Mouse (Mus musculus) neural tube, embryonic 12.5 days (tissue): ENCODE measurements around the gene Usp45. TPM values are rescaled to one million over a fixed set of nuclear protein-coding genes. Genes with fewer than 3 reads are reported as not detected.

Experiments
- ATAC-seq: fragments of 200-750 bp; cut with Nextera tagmentation; 2 replicates; pipeline ENCODE4 v1.8.0; 2017; ENCODE audit warnings: low read depth, mild to moderate bottlenecking, moderate TSS enrichment, moderate library complexity; ENCODE audit not compliant: low FRiP score
- H3K27ac ChIP-seq: fragments of 300-500 bp; sonication (generic); 2 replicates; pipeline ENCODE4 v1.5.1; 2016
- H3K27me3 ChIP-seq: fragments of 300-500 bp; sonication (generic); replicated peaks from 2 replicates; pipeline ENCODE4 v1.6.1; 2016; ENCODE audit warnings: mild to moderate bottlenecking
- H3K36me3 ChIP-seq: fragments of 300-500 bp; sonication (generic); 2 replicates; pipeline ENCODE4 v1.6.1; 2016; ENCODE audit warnings: mild to moderate bottlenecking
- H3K4me1 ChIP-seq: fragments of 300-500 bp; sonication (generic); 2 replicates; pipeline ENCODE4 v1.6.1; 2016
- H3K4me2 ChIP-seq: fragments of 300-500 bp; sonication (generic); replicated peaks from 2 replicates; pipeline ENCODE4 v1.6.1; 2016; ENCODE audit warnings: mild to moderate bottlenecking
- H3K4me3 ChIP-seq: fragments of 300-500 bp; sonication (generic); 2 replicates; pipeline ENCODE4 v1.5.1; 2016
- H3K9ac ChIP-seq: fragments of 300-500 bp; sonication (generic); 2 replicates; pipeline ENCODE4 v1.6.1; 2016; ENCODE audit warnings: mild to moderate bottlenecking
- H3K9me3 ChIP-seq: fragments of 300-500 bp; sonication (generic); 2 replicates; pipeline ENCODE4 v1.6.1; 2016; ENCODE audit warnings: mild to moderate bottlenecking
- WGBS: fragments of 180-500 bp; shearing (Covaris S2); methylation state at CpG from one replicate; pipeline ENCODE4 v1.1.7; 2016; 5-methylcytosine and 5-hydroxymethylcytosine counted together
- polyA plus RNA-seq: library from polyadenylated mRNA; unstranded; fragments of >200 nt; fragmentation: Nextera tagmentation; extraction: Ambion mirVana; gene quantifications from 2 replicates; pipeline ENCODE4 v1.2.1, GENCODE M21; 2016

Gene Usp45
- polyA plus RNA-seq, 1 experiment from 2014 or later, result 8.7 TPM

- Histone ChIP-seq H3K36me3 (no peaks in the 10 kb centered on the region), H3K9ac (peak overlapping the region; percentile 70), H3K9me3 (no peaks in the 10 kb centered on the region), H3K4me1 (0 out of 2 replicates have a peak, but pooled peaks cover 5% of the 10 kb centered on the region), H3K4me3 (peak overlapping the region; percentile 59), H3K4me2 (peak overlapping the region; percentile 71), H3K27ac (no peak overlapping the region), H3K27me3 (no peaks in the 10 kb centered on the region)
- peak; percentile 54 for ATAC-seq
- 18% methylated on average over 14 of the region's 14 CpGs for WGBS
These were observed 639 bp upstream of the Usp45 start for GRCm38 (mm10) chr4:21766171-21766862.

GRCm38 (mm10) chr4:21771064-21771463 is 4.1 kb downstream of the Usp45 start:
- Histone ChIP-seq H3K27ac (no peak overlapping the region), H3K9me3 (no peaks in the 10 kb centered on the region), H3K36me3 (no peaks in the 10 kb centered on the region), H3K27me3 (no peaks in the 10 kb centered on the region), H3K9ac (no peak overlapping the region), H3K4me1 (0 out of 2 replicates have a peak, but pooled peaks cover 2% of the 10 kb centered on the region), H3K4me3 (no peak overlapping the region), H3K4me2 (no peak overlapping the region)
- WGBS, result 87% methylated on average over 1 of the region's 1 CpGs
- ATAC-seq, result no peak

- no peak for ATAC-seq
- no peak overlapping the region for H3K27ac ChIP-seq
- no peak overlapping the region for H3K4me2 ChIP-seq
- 97% methylated on average over 1 of the region's 1 CpGs for WGBS
- no peaks in the 10 kb centered on the region for H3K36me3 ChIP-seq
- no peak overlapping the region for H3K4me3 ChIP-seq
- 0 out of 2 replicates have a peak, but pooled peaks cover 2% of the 10 kb centered on the region for H3K4me1 ChIP-seq
- H3K9ac ChIP-seq, result no peak overlapping the region
- H3K27me3 ChIP-seq, result no peaks in the 10 kb centered on the region
- H3K9me3 ChIP-seq, result no peaks in the 10 kb centered on the region
These were observed 5.3 kb downstream of the Usp45 start for GRCm38 (mm10) chr4:21772306-21772705.

- Histone ChIP-seq H3K36me3 (peaks cover 6% of the 10 kb centered on the region), H3K27me3 (no peaks in the 10 kb centered on the region), H3K4me2 (peak overlapping the region; percentile 60), H3K9ac (peak overlapping the region; percentile 88), H3K4me1 (0 out of 2 replicates have a peak, but pooled peaks cover 6% of the 10 kb centered on the region), H3K4me3 (peak overlapping the region; percentile 74), H3K9me3 (no peaks in the 10 kb centered on the region), H3K27ac (no peak overlapping the region)
- ATAC-seq, result peak; percentile 97
- WGBS, result under 1% methylated on average over 46 of the region's 46 CpGs
These were observed 9.4 kb downstream of the Usp45 start for GRCm38 (mm10) chr4:21776091-21776945.

GRCm38 (mm10) chr4:21776946-21777265 is 9.9 kb downstream of the Usp45 start:
- Histone ChIP-seq H3K4me2 (peak overlapping the region; percentile 60), H3K36me3 (peaks cover 7% of the 10 kb centered on the region), H3K4me1 (0 out of 2 replicates have a peak, but pooled peaks cover 6% of the 10 kb centered on the region), H3K9me3 (no peaks in the 10 kb centered on the region), H3K27me3 (no peaks in the 10 kb centered on the region), H3K27ac (no peak overlapping the region), H3K9ac (peak overlapping the region; percentile 88; the same call in 1 of the 2 replicates), H3K4me3 (peak overlapping the region; percentile 74)
- ATAC-seq, result no peak
- WGBS, result 9% methylated on average over 9 of the region's 9 CpGs

GRCm38 (mm10) chr4:21780816-21781726 is 14.1 kb downstream of the Usp45 start:
- no peaks in the 10 kb centered on the region for H3K9me3 ChIP-seq
- WGBS, result 95% methylated on average over 12 of the region's 12 CpGs
- no peak for ATAC-seq
- 0 out of 2 replicates have a peak, but pooled peaks cover 6% of the 10 kb centered on the region for H3K4me1 ChIP-seq
- H3K4me3 ChIP-seq, result no peak overlapping the region
- H3K36me3 ChIP-seq, result peaks cover 37% of the 10 kb centered on the region
- H3K27me3 ChIP-seq, result no peaks in the 10 kb centered on the region
- H3K4me2 ChIP-seq, result no peak overlapping the region
- H3K27ac ChIP-seq, result no peak overlapping the region
- H3K9ac ChIP-seq, result no peak overlapping the region

- Histone ChIP-seq H3K4me1 (no peaks in the 10 kb centered on the region), H3K4me3 (no peak overlapping the region), H3K36me3 (peaks cover 49% of the 10 kb centered on the region), H3K9ac (no peak overlapping the region), H3K9me3 (no peaks in the 10 kb centered on the region), H3K27me3 (no peaks in the 10 kb centered on the region), H3K27ac (no peak overlapping the region), H3K4me2 (no peak overlapping the region)
- 94% methylated on average over 12 of the region's 12 CpGs for WGBS
- no peak for ATAC-seq
These were observed 19.3 kb downstream of the Usp45 start for GRCm38 (mm10) chr4:21786268-21786667.

GRCm38 (mm10) chr4:21788903-21789302 is 21.9 kb downstream of the Usp45 start:
- H3K4me2 ChIP-seq, result no peak overlapping the region
- H3K9ac ChIP-seq, result no peak overlapping the region
- H3K27me3 ChIP-seq, result no peaks in the 10 kb centered on the region
- H3K36me3 ChIP-seq, result peaks cover 43% of the 10 kb centered on the region
- H3K4me1 ChIP-seq, result no peaks in the 10 kb centered on the region
- H3K9me3 ChIP-seq, result no peaks in the 10 kb centered on the region
- no peak overlapping the region for H3K27ac ChIP-seq
- no peak for ATAC-seq
- H3K4me3 ChIP-seq, result no peak overlapping the region
- WGBS, result 90% methylated on average over 6 of the region's 6 CpGs

- H3K4me3 ChIP-seq, result no peak overlapping the region
- 95% methylated on average over 4 of the region's 4 CpGs for WGBS
- H3K9me3 ChIP-seq, result no peaks in the 10 kb centered on the region
- H3K27me3 ChIP-seq, result no peaks in the 10 kb centered on the region
- H3K9ac ChIP-seq, result no peak overlapping the region
- no peak overlapping the region for H3K27ac ChIP-seq
- no peak overlapping the region for H3K4me2 ChIP-seq
- no peak for ATAC-seq
- no peaks in the 10 kb centered on the region for H3K4me1 ChIP-seq
- peaks cover 34% of the 10 kb centered on the region for H3K36me3 ChIP-seq
These were observed 22.9 kb downstream of the Usp45 start for GRCm38 (mm10) chr4:21789836-21790235.

GRCm38 (mm10) chr4:21793631-21794030 is 26.7 kb downstream of the Usp45 start:
- no peak overlapping the region for H3K9ac ChIP-seq
- no peak overlapping the region for H3K4me2 ChIP-seq
- peaks cover 22% of the 10 kb centered on the region for H3K36me3 ChIP-seq
- ATAC-seq, result no peak
- no peak overlapping the region for H3K4me3 ChIP-seq
- H3K27ac ChIP-seq, result no peak overlapping the region
- H3K4me1 ChIP-seq, result no peaks in the 10 kb centered on the region
- no peaks in the 10 kb centered on the region for H3K9me3 ChIP-seq
- 46% methylated on average over 3 of the region's 3 CpGs for WGBS
- H3K27me3 ChIP-seq, result no peaks in the 10 kb centered on the region

- Histone ChIP-seq H3K9ac (no peak overlapping the region), H3K4me2 (no peak overlapping the region), H3K4me1 (no peaks in the 10 kb centered on the region), H3K27me3 (no peaks in the 10 kb centered on the region), H3K36me3 (peaks cover 47% of the 10 kb centered on the region), H3K4me3 (no peak overlapping the region), H3K9me3 (no peaks in the 10 kb centered on the region), H3K27ac (no peak overlapping the region)
- ATAC-seq, result no peak
- 96% methylated on average over 1 of the region's 1 CpGs for WGBS
These were observed 34.1 kb downstream of the Usp45 start for GRCm38 (mm10) chr4:21801013-21801412.

GRCm38 (mm10) chr4:21801620-21802019 is 34.7 kb downstream of the Usp45 start:
- no peaks in the 10 kb centered on the region for H3K4me1 ChIP-seq
- 93% methylated on average over 2 of the region's 2 CpGs for WGBS
- H3K9me3 ChIP-seq, result no peaks in the 10 kb centered on the region
- H3K4me3 ChIP-seq, result no peak overlapping the region
- ATAC-seq, result no peak
- no peaks in the 10 kb centered on the region for H3K27me3 ChIP-seq
- H3K9ac ChIP-seq, result no peak overlapping the region
- peaks cover 47% of the 10 kb centered on the region for H3K36me3 ChIP-seq
- no peak overlapping the region for H3K27ac ChIP-seq
- H3K4me2 ChIP-seq, result no peak overlapping the region
